Mouse (Mus musculus) liver, adult 2 months (tissue): Measurements from ENCODE around the gene Nkx2-3.

ENCODE experiments used
- CTCF ChIP-seq: fragments of 200-500 bp; IDR thresholded peaks from 2 replicates; pipeline ENCODE4 v1.5.1; 2011; ENCODE audit warnings: low read depth, low read length, control low read depth
- POLR2A ChIP-seq: fragments of 200-500 bp; IDR thresholded peaks from 2 replicates; pipeline ENCODE4 v1.6.1; 2011; ENCODE audit warnings: low read length, control low read depth; ENCODE audit not compliant: insufficient read depth; ENCODE audit errors: extremely low read depth

DNA sequence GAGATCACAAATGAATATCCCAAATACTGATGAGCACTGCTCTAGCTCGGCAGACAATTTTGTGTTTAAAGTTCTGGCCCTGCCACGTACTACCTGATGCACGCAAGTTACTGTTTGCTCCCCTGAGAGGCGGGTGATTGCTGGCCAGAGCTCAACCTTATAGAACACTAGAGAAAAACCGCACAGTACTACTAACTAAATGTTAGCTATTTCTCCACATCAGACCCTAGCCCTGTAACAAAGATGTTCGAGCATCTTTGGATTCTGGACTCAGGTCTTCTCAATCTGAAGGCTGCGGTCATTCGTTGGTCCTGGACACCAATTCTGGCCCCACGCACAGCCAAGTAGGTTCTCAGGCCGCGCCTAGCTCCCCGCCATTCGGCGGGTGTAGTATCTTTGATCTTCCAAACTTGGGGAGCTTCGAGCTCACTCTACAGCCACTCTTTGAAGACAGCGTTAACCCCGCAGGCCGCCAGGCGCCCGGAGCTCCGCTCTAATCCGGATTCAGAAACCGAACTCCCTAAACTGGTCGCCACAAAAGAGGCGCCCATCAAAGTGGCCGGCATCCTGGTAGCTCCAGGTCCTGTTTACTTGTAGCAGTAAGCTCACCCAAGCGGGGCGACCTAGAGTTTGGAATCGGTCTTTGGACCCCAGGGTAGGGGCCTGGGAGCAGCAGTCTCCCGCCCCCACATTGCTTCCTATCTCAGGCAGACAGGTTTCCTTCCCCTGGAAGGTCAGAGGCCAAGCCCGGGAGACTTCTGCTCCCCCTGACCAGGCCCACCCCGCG, 11.4 kb upstream of the Nkx2-3 start:
- TF ChIP-seq POLR2A (no peak), CTCF (no peak)
